Mouse (Mus musculus): ENCODE measurements around the gene Doc2a. TPM values are rescaled to one million over a fixed set of nuclear protein-coding genes. Genes with fewer than 3 reads are reported as not detected.

The Doc2a gene
- total and polyA plus RNA-seq, 3 experiments = not detected

DNA sequence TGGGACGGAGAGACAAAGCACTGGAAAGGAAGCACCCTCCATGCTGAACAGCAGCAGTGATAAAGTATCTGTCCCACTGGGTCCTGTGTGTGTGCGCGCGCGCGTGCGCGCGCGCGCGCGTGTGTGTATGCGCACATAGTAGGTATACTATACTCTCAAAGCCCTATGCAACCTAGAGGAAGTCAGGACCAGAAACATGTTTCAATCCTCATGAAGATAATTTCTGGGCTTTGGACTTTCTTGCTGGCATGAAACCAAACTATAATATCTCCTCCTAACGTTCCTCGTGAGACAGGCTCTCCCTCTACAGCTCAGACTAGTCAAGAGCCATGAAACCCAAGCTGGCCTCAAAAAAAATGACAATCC, 46.2 kb upstream of the Doc2a start:
- DNase-seq = no peak
- H3K4me3 ChIP-seq = no peak overlapping the region
- H3K27me3 ChIP-seq (ENCODE audit: control insufficient read depth, insufficient read depth, low read length) = no peaks in the 10 kb centered on the region
- H3K27ac ChIP-seq = peak overlapping the region; percentile 100
- TF ChIP-seq CTCF (IDR thresholded peaks at IDR 0.05) (no peak), EP300 (IDR thresholded peaks at IDR 0.05; ENCODE audit: insufficient read depth, low read depth, low read length) (no peak), POLR2A (IDR thresholded peaks at IDR 0.05; ENCODE audit: insufficient read depth, low read depth, low read length) (no peak)
- peaks cover 7% of the 10 kb centered on the region for H3K36me3 ChIP-seq (ENCODE audit: control insufficient read depth, insufficient read depth, low read length)
- intact Hi-C loops (cut with DNase I) = no loop called here
- peaks cover 5% of the 10 kb centered on the region for H3K4me1 ChIP-seq (ENCODE audit: control insufficient read depth, insufficient read depth, low read length)
- H3K9ac ChIP-seq (ENCODE audit: low read depth, low read length) = no peak overlapping the region
- 90% methylated on average over 16 of the region's 16 CpGs for WGBS
- no peaks in the 10 kb centered on the region for H3K79me2 ChIP-seq (replicated peaks; ENCODE audit: control insufficient read depth, insufficient read depth, low read length)

DNA sequence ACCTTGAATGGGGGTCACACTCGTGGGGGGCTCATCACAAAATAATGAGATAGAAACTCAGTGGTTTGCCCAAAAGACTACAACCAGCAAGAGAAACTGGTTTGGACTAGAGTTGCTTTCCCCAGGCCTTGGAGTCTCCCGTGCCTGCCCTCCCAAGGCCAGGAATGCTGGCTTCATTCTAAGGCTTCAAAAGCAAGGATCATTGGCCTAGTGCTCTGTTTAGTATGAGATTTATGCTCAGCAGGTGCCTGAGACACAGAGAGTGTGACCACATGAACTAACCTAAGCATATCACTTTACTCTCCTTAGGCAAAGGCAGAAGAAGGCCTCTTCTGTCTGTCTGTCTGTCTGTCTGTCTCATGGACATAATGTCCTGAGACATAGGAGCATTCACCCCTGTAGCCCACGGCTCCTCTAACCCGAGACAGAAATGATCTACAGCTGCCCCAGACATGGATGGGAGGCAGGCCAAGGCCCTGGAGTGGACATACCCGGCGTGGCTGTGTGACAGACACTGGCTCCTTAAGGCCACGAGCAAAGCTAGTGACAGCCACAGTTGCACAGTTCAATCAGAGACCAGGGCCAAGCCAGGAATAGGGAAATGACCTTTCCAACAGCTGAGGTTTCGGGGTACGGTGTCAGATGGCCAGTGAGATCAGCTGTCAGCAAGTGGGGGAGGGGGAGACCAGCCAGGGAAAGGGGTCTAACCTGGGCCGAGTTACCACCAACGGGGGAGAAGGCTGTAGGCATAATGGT, 44.9 kb upstream of the Doc2a start:
- Histone ChIP-seq H3K9ac (ENCODE audit: low read depth, low read length) (no peak overlapping the region), H3K4me1 (ENCODE audit: control insufficient read depth, insufficient read depth, low read length) (peaks cover 4% of the 10 kb centered on the region), H3K27me3 (ENCODE audit: control insufficient read depth, insufficient read depth, low read length) (no peaks in the 10 kb centered on the region), H3K79me2 (replicated peaks; ENCODE audit: control insufficient read depth, insufficient read depth, low read length) (no peaks in the 10 kb centered on the region), H3K27ac (no peak overlapping the region), H3K4me3 (no peak overlapping the region), H3K36me3 (ENCODE audit: control insufficient read depth, insufficient read depth, low read length) (no peaks in the 10 kb centered on the region)
- TF ChIP-seq CTCF (IDR thresholded peaks at IDR 0.05) (no peak), POLR2A (IDR thresholded peaks at IDR 0.05; ENCODE audit: insufficient read depth, low read depth, low read length) (no peak), EP300 (IDR thresholded peaks at IDR 0.05; ENCODE audit: insufficient read depth, low read depth, low read length) (no peak)
- 80% methylated on average over 11 of the region's 11 CpGs for WGBS
- intact Hi-C loops (cut with DNase I) = no loop called here
- no peak for DNase-seq

DNA sequence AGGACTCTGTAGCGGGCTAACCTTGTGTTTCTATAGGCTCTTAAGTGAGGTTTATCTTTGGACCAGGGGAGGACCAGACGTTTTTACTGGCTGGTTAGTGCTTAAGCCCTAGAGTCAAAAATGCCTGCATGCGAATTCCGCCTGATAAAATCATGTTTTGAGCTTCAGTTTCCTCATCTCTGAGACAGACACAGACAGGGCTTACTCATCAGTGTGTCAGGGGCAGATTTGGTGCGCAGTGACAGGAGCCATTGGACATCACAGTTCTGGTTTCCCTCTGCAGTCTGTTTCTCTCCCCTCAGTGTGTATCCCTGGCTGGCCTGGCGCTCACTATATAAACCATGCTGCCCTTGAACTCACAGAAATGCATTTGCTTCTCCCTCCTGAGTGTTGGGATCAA, 44.0 kb upstream of the Doc2a start:
- TF ChIP-seq EP300 (IDR thresholded peaks at IDR 0.05; ENCODE audit: insufficient read depth, low read depth, low read length) (no peak), POLR2A (IDR thresholded peaks at IDR 0.05; ENCODE audit: insufficient read depth, low read depth, low read length) (no peak), CTCF (IDR thresholded peaks at IDR 0.05) (no peak)
- Histone ChIP-seq H3K4me3 (no peak overlapping the region), H3K79me2 (replicated peaks; ENCODE audit: control insufficient read depth, insufficient read depth, low read length) (no peaks in the 10 kb centered on the region), H3K27me3 (ENCODE audit: control insufficient read depth, insufficient read depth, low read length) (no peaks in the 10 kb centered on the region), H3K4me1 (ENCODE audit: control insufficient read depth, insufficient read depth, low read length) (peaks cover 4% of the 10 kb centered on the region), H3K27ac (no peak overlapping the region), H3K36me3 (ENCODE audit: control insufficient read depth, insufficient read depth, low read length) (no peaks in the 10 kb centered on the region), H3K9ac (ENCODE audit: low read depth, low read length) (no peak overlapping the region)
- DNase-seq = no peak
- WGBS = 87% methylated on average over 6 of the region's 6 CpGs
- intact Hi-C loops (cut with DNase I) = no loop called here

DNA sequence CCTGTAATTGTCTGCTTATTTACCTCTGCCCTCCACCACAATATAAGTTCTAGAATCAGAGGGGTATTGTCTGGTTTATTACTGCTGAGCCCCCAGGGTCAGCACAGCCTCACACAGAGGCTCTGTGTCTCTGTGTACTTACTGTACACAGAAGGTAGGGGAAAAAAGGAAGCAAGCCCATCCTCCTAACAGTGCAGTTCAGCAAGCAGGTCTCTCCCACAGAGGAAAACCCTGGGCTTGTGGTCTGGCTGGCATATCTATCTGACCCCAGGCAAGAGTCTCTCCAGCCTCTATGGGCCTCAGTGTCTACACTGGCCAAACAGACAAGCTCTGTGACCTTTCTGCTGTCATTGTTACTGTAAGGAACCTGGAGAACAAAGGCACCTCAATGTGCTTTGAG, 43.5 kb upstream of the Doc2a start:
- H3K27ac ChIP-seq = no peak overlapping the region
- peaks cover 4% of the 10 kb centered on the region for H3K4me1 ChIP-seq (ENCODE audit: control insufficient read depth, insufficient read depth, low read length)
- H3K79me2 ChIP-seq (replicated peaks; ENCODE audit: control insufficient read depth, insufficient read depth, low read length) = no peaks in the 10 kb centered on the region
- H3K9ac ChIP-seq (ENCODE audit: low read depth, low read length) = no peak overlapping the region
- no peaks in the 10 kb centered on the region for H3K36me3 ChIP-seq (ENCODE audit: control insufficient read depth, insufficient read depth, low read length)
- intact Hi-C loops (cut with DNase I) = no loop called here
- H3K4me3 ChIP-seq = no peak overlapping the region
- no peak for DNase-seq
- TF ChIP-seq POLR2A (IDR thresholded peaks at IDR 0.05; ENCODE audit: insufficient read depth, low read depth, low read length) = no peak
- no peak for TF ChIP-seq CTCF (IDR thresholded peaks at IDR 0.05)
- no peak for TF ChIP-seq EP300 (IDR thresholded peaks at IDR 0.05; ENCODE audit: insufficient read depth, low read depth, low read length)
- no peaks in the 10 kb centered on the region for H3K27me3 ChIP-seq (ENCODE audit: control insufficient read depth, insufficient read depth, low read length)

DNA sequence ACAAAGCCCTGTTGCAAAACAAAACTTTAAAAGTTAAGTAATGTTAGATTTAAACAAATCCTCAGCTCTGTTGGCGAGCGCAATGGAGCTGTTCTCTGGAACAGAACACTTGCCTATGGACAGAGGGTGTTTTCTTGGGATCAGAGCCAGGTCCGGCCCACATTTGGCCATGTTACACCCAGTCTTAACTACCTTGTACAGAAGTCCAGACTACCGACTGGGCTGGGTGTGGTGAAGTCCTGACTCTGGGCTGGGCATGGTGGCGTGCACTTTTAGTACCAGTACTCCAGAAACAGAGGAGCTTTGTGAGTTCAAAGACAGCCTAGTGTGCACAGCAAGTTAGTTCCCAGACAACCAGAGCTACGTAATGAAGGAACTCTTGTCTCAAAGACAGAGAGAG, 40.3 kb upstream of the Doc2a start:
- H3K36me3 ChIP-seq (ENCODE audit: control insufficient read depth, insufficient read depth, low read length) = no peaks in the 10 kb centered on the region
- H3K9ac ChIP-seq (ENCODE audit: low read depth, low read length) = no peak overlapping the region
- no peak for DNase-seq
- intact Hi-C loops (cut with DNase I) = no loop called here
- H3K4me3 ChIP-seq = no peak overlapping the region
- peaks cover 1% of the 10 kb centered on the region; the same call in 1 of the 2 replicates for H3K4me1 ChIP-seq (ENCODE audit: control insufficient read depth, insufficient read depth, low read length)
- TF ChIP-seq CTCF (IDR thresholded peaks at IDR 0.05) = no peak
- TF ChIP-seq EP300 (IDR thresholded peaks at IDR 0.05; ENCODE audit: insufficient read depth, low read depth, low read length) = no peak
- no peak for TF ChIP-seq POLR2A (IDR thresholded peaks at IDR 0.05; ENCODE audit: insufficient read depth, low read depth, low read length)
- 62% methylated on average over 6 of the region's 6 CpGs for WGBS
- H3K27ac ChIP-seq = no peak overlapping the region
- no peaks in the 10 kb centered on the region for H3K27me3 ChIP-seq (ENCODE audit: control insufficient read depth, insufficient read depth, low read length)
- no peaks in the 10 kb centered on the region for H3K79me2 ChIP-seq (replicated peaks; ENCODE audit: control insufficient read depth, insufficient read depth, low read length)

DNA sequence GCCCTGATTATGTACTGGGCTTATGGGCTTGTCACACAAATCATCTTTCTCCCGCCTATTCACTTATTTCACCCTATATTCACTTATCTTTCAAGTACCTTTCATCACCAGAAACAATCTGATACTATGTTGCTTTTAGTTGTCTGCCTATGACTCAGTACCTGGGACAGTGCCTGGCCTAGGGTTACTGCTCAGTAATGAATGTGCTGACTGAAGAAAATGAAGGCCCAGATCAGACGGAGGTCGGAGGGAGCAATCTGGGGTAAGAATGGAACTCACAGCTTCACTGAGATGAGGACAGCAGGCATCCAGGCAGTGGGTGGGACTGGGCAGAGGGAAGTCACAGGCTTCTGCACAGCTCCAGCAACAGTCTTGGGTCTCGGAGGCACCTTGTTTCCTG, 39.8 kb upstream of the Doc2a start:
- peaks cover 1% of the 10 kb centered on the region; the same call in 1 of the 2 replicates for H3K4me1 ChIP-seq (ENCODE audit: control insufficient read depth, insufficient read depth, low read length)
- no peak for DNase-seq
- intact Hi-C loops (cut with DNase I) = no loop called here
- no peak overlapping the region for H3K9ac ChIP-seq (ENCODE audit: low read depth, low read length)
- H3K36me3 ChIP-seq (ENCODE audit: control insufficient read depth, insufficient read depth, low read length) = no peaks in the 10 kb centered on the region
- H3K79me2 ChIP-seq (replicated peaks; ENCODE audit: control insufficient read depth, insufficient read depth, low read length) = no peaks in the 10 kb centered on the region
- no peak overlapping the region for H3K4me3 ChIP-seq
- no peaks in the 10 kb centered on the region for H3K27me3 ChIP-seq (ENCODE audit: control insufficient read depth, insufficient read depth, low read length)
- TF ChIP-seq EP300 (IDR thresholded peaks at IDR 0.05; ENCODE audit: insufficient read depth, low read depth, low read length) (no peak), CTCF (IDR thresholded peaks at IDR 0.05) (no peak), POLR2A (IDR thresholded peaks at IDR 0.05; ENCODE audit: insufficient read depth, low read depth, low read length) (no peak)
- H3K27ac ChIP-seq = no peak overlapping the region
- 50% methylated on average over 4 of the region's 4 CpGs for WGBS
